Mouse (Mus musculus) midbrain, postnatal 0 days (tissue): Measurements from ENCODE around the gene Tbcel. TPM values are rescaled to one million over a fixed set of nuclear protein-coding genes. Genes with fewer than 3 reads are reported as not detected.

Experiments
- ATAC-seq: fragments of 200-750 bp; cut with Nextera tagmentation; 2 replicates; pipeline ENCODE4 v1.8.0; 2017; ENCODE audit warnings: moderate number of reproducible peaks, mild to moderate bottlenecking, moderate TSS enrichment, moderate library complexity; ENCODE audit not compliant: low FRiP score
- DNase-seq: peaks from one replicate; pipeline ENCODE4 v3.0.0-alpha.2; 2015; ENCODE audit warnings: low spot score
- H3K27ac ChIP-seq: fragments of 300-500 bp; sonication (generic); 2 replicates; pipeline ENCODE4 v1.5.1; 2014; ENCODE audit warnings: low read depth, mild to moderate bottlenecking, low read length, mixed read lengths
- H3K27me3 ChIP-seq: fragments of 300-500 bp; sonication (generic); 2 replicates; pipeline ENCODE4 v1.6.1; 2014; ENCODE audit warnings: low read length, control low read depth, mixed read lengths; ENCODE audit not compliant: insufficient read depth
- H3K36me3 ChIP-seq: fragments of 300-500 bp; sonication (generic); 2 replicates; pipeline ENCODE4 v1.6.1; 2014; ENCODE audit warnings: low read length, control low read depth, mixed read lengths; ENCODE audit not compliant: insufficient read depth
- H3K4me1 ChIP-seq: fragments of 300-500 bp; sonication (generic); 2 replicates; pipeline ENCODE4 v1.6.1; 2014; ENCODE audit warnings: mild to moderate bottlenecking, control low read depth, antibody characterized with exemption, low read length, mixed read lengths; ENCODE audit not compliant: insufficient read depth
- H3K4me2 ChIP-seq: fragments of 300-500 bp; sonication (generic); 2 replicates; pipeline ENCODE4 v1.6.1; 2014; ENCODE audit warnings: low read depth, mild to moderate bottlenecking, low read length, mixed read lengths; ENCODE audit not compliant: poor library complexity, severe bottlenecking
- H3K4me3 ChIP-seq: fragments of 300-500 bp; sonication (generic); 2 replicates; pipeline ENCODE4 v1.5.1; 2014; ENCODE audit warnings: low read depth, mild to moderate bottlenecking, low read length, moderate library complexity
- H3K9ac ChIP-seq: fragments of 300-500 bp; sonication (generic); replicated peaks from 2 replicates; pipeline ENCODE4 v1.6.1; 2014; ENCODE audit warnings: mild to moderate bottlenecking, low read length, moderate library complexity, mixed read lengths; ENCODE audit not compliant: poor library complexity, severe bottlenecking
- H3K9me3 ChIP-seq: fragments of 300-500 bp; sonication (generic); 2 replicates; pipeline ENCODE4 v1.6.1; 2016; ENCODE audit warnings: low read length, control low read depth
- CTCF ChIP-seq: IDR thresholded peaks from 2 replicates; pipeline ENCODE4 v1.5.1; 2016; ENCODE audit warnings: antibody characterized with exemption, mild to moderate bottlenecking
- WGBS: fragments of 180-500 bp; shearing (Covaris S2); extraction: QIAGEN DNeasy Blood & Tissue Kit; methylation state at CpG from one replicate; pipeline ENCODE4 v1.1.7; 2014; 5-methylcytosine and 5-hydroxymethylcytosine counted together
- polyA plus RNA-seq: library from polyadenylated mRNA; unstranded; fragments of >200 nt; fragmentation: Nextera tagmentation; extraction: Ambion mirVana; gene quantifications from 2 replicates; pipeline ENCODE4 v1.2.1, GENCODE M21; 2015
- total RNA-seq: library from RNA; depleted of rRNA; stranded (reverse); fragments of >200 nt; gene quantifications from 2 replicates; pipeline ENCODE4 v1.2.3, GENCODE M21; 2014

Tbcel gene
- total and polyA plus RNA-seq, 2 experiments from 2014 or later, result 3.0 to 17.2 TPM

DNA sequence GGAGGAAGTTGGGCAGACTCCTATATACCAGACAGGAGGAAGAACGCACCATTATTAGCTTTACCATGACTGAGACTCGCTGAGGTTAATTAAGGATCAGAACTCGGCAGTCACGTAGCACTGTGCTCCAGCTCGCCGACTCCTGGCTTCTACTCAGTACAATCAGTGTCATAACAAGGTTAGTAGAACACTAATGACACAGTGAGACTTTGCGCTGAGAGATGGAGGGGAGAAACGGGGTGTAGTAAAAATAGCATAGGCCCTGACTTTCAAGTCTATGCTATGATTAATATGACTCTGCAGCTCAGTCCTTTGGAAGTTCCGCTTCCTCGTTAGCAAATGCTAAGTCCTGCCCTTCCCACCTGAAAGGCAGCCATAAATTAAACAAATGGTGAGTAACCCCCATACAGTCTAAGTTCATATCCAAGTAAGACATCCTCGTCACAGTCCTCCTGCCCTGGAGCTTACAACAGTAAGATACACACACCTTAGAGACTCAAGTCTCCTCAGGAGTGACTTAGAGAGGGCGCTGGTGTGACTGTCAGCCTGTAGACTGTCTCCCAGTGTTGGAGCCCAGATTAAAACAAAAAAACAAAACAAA is 90.2 kb downstream of the Tbcel start:
- DNase-seq (no peak), ATAC-seq (no peak)
- H3K27me3 ChIP-seq, result no peaks in the 10 kb centered on the region
- H3K36me3 ChIP-seq, result peaks cover 9% of the 10 kb centered on the region
- no peaks in the 10 kb centered on the region for H3K9me3 ChIP-seq
- no peak overlapping the region for H3K4me3 ChIP-seq
- H3K4me1 ChIP-seq, result no peaks in the 10 kb centered on the region; the same call in 1 of the 2 replicates
- H3K9ac ChIP-seq, result no peak overlapping the region
- TF ChIP-seq CTCF, result no peak
- 88% methylated on average over 12 of the region's 12 CpGs for WGBS
- H3K27ac ChIP-seq, result no peak overlapping the region
- no peak overlapping the region for H3K4me2 ChIP-seq

GRCm38 (mm10) chr9:42415184-42415583 is 92.4 kb downstream of the Tbcel start:
- Histone ChIP-seq H3K9ac (no peak overlapping the region), H3K4me3 (no peak overlapping the region), H3K4me2 (no peak overlapping the region), H3K27me3 (no peaks in the 10 kb centered on the region), H3K36me3 (peaks cover 3% of the 10 kb centered on the region), H3K27ac (no peak overlapping the region), H3K9me3 (no peaks in the 10 kb centered on the region), H3K4me1 (no peaks in the 10 kb centered on the region; the same call in 1 of the 2 replicates)
- DNase-seq (peak; percentile 40), ATAC-seq (peak; percentile 76)
- no peak for TF ChIP-seq CTCF
- WGBS, result 10% methylated on average over 1 of the region's 1 CpGs

GRCm38 (mm10) chr9:42413345-42413744 is 94.3 kb downstream of the Tbcel start:
- H3K27ac ChIP-seq, result no peak overlapping the region
- 55% methylated on average over 12 of the region's 12 CpGs for WGBS

DNA sequence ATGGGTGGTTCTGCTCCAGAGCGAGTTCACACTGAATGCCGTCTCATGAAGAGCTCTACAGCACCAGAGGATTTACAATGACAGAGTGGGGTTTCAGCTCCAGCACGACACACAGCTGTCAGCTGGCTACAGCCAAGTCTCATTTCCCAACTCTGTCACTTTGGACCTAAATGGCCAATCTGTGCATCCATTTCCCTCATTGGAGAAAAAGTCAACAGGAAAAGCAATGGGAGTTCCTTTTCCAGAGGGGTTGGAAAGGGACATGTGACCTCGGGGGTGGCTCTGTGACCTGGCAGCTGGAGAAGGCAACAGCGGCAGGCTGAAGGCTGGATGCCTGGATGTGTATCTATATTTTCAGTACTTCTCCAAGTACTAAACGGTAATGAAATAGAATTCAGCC is 96.3 kb downstream of the Tbcel start:
- no peak overlapping the region for H3K27ac ChIP-seq
- H3K36me3 ChIP-seq, result peaks cover 3% of the 10 kb centered on the region
- no peaks in the 10 kb centered on the region for H3K4me1 ChIP-seq
- no peak overlapping the region for H3K4me3 ChIP-seq
- ATAC-seq, result no peak
- 92% methylated on average over 6 of the region's 6 CpGs for WGBS
- H3K27me3 ChIP-seq, result no peaks in the 10 kb centered on the region
- H3K9ac ChIP-seq, result no peak overlapping the region
- no peak for TF ChIP-seq CTCF
- no peak overlapping the region for H3K4me2 ChIP-seq
- no peaks in the 10 kb centered on the region for H3K9me3 ChIP-seq
- DNase-seq, result no peak

More at GRCm38 (mm10) chr9:42413345-42413744, 94.3 kb downstream of the Tbcel start:
- no peak overlapping the region for H3K9ac ChIP-seq
- no peak for TF ChIP-seq CTCF
- no peak overlapping the region for H3K4me2 ChIP-seq
- H3K4me1 ChIP-seq, result no peaks in the 10 kb centered on the region
- H3K4me3 ChIP-seq, result no peak overlapping the region
- no peaks in the 10 kb centered on the region for H3K27me3 ChIP-seq
- H3K36me3 ChIP-seq, result peaks cover 3% of the 10 kb centered on the region
- ATAC-seq (no peak), DNase-seq (peak; percentile 34)
- H3K9me3 ChIP-seq, result no peaks in the 10 kb centered on the region

- no peak overlapping the region for H3K27ac ChIP-seq
- no peaks in the 10 kb centered on the region for H3K4me1 ChIP-seq
- H3K4me3 ChIP-seq, result no peak overlapping the region
- WGBS, result 92% methylated on average over 4 of the region's 4 CpGs
- no peak overlapping the region for H3K4me2 ChIP-seq
- TF ChIP-seq CTCF, result no peak
- DNase-seq, result no peak
- ATAC-seq, result no peak
- H3K36me3 ChIP-seq, result no peaks in the 10 kb centered on the region
- no peaks in the 10 kb centered on the region for H3K27me3 ChIP-seq
- H3K9me3 ChIP-seq, result no peaks in the 10 kb centered on the region
- no peak overlapping the region for H3K9ac ChIP-seq
These were observed 101.9 kb downstream of the Tbcel start for GRCm38 (mm10) chr9:42405736-42406135.

DNA sequence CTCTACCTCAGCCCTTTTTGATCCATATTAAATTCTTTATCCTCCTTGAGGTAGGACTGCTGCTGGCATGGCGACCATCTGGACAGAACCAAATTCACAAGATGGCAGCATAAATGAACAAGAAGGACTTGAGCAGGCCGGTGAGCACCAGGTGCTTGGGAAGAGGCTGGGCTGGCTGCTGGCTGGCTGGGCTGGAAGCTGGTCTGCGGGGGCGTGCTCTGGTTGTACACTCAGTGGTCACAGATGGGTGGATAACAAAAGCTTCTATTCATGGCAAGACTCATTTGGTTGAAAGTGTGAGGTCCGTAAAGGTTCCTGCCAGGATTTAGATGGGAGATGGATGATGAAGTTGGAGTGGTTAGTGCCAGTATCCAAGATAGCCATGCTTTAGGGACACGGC is 106.1 kb downstream of the Tbcel start:
- WGBS, result 71% methylated on average over 6 of the region's 6 CpGs
- H3K4me3 ChIP-seq, result no peak overlapping the region
- H3K9me3 ChIP-seq, result no peaks in the 10 kb centered on the region
- ATAC-seq, result no peak
- DNase-seq, result no peak
- no peak overlapping the region for H3K4me2 ChIP-seq
- no peaks in the 10 kb centered on the region; the same call in 1 of the 2 replicates for H3K4me1 ChIP-seq
- H3K36me3 ChIP-seq, result no peaks in the 10 kb centered on the region
- no peak overlapping the region for H3K9ac ChIP-seq
- no peak overlapping the region for H3K27ac ChIP-seq
- no peak for TF ChIP-seq CTCF
- H3K27me3 ChIP-seq, result no peaks in the 10 kb centered on the region
